Mouse (Mus musculus) embryonic facial prominence, embryonic 15.5 days (tissue): ENCODE data around the gene Fosb. TPM values are rescaled to one million over a fixed set of nuclear protein-coding genes. Genes with fewer than 3 reads are reported as not detected.
"Not testable (repeated sequence)": the region's sequence is repeated elsewhere in the genome, so short reads cannot be mapped to it uniquely, and the experiment has no call there.

Experiments used
- ATAC-seq: fragments of 200-750 bp; cut with Nextera tagmentation; 2 replicates; pipeline ENCODE4 v1.8.0; 2017; ENCODE audit warnings: low read depth, moderate TSS enrichment; ENCODE audit not compliant: insufficient number of reproducible peaks, low FRiP score, low TSS enrichment
- H3K27ac ChIP-seq: fragments of 300-500 bp; sonication (generic); replicated peaks from 2 replicates; pipeline ENCODE4 v1.5.1; 2015; ENCODE audit warnings: mild to moderate bottlenecking, inconsistent platforms
- H3K27me3 ChIP-seq: fragments of 300-500 bp; sonication (generic); 2 replicates; pipeline ENCODE4 v1.6.1; 2015; ENCODE audit warnings: inconsistent platforms
- H3K36me3 ChIP-seq: fragments of 300-500 bp; sonication (generic); 2 replicates; pipeline ENCODE4 v1.6.1; 2015; ENCODE audit warnings: mild to moderate bottlenecking, inconsistent platforms
- H3K4me1 ChIP-seq: fragments of 300-500 bp; sonication (generic); 2 replicates; pipeline ENCODE4 v1.6.1; 2015; ENCODE audit warnings: inconsistent platforms
- H3K4me2 ChIP-seq: fragments of 300-500 bp; sonication (generic); replicated peaks from 2 replicates; pipeline ENCODE4 v1.6.1; 2015; ENCODE audit warnings: mild to moderate bottlenecking, inconsistent platforms
- H3K4me3 ChIP-seq: fragments of 300-500 bp; sonication (generic); replicated peaks from 2 replicates; pipeline ENCODE4 v1.5.1; 2015; ENCODE audit warnings: mild to moderate bottlenecking, inconsistent platforms
- H3K9ac ChIP-seq: fragments of 300-500 bp; sonication (generic); 2 replicates; pipeline ENCODE4 v1.6.1; 2015; ENCODE audit warnings: inconsistent platforms
- H3K9me3 ChIP-seq: fragments of 300-500 bp; sonication (generic); replicated peaks from 2 replicates; pipeline ENCODE4 v1.6.1; 2016; ENCODE audit warnings: inconsistent platforms
- whole genome bisulfite sequencing: fragments of 180-500 bp; shearing (Covaris S2); methylation state at CpG from one replicate; pipeline ENCODE4 v1.1.7; 2015; 5-methylcytosine and 5-hydroxymethylcytosine counted together
- polyA plus RNA-seq: library from polyadenylated mRNA; unstranded; fragments of >200 nt; fragmentation: Nextera tagmentation; extraction: Ambion mirVana; gene quantifications from 2 replicates; pipeline ENCODE4 v1.2.1, GENCODE M21; 2015

Fosb gene
- polyA plus RNA-seq, 1 experiment from 2014 or later: 0.69 TPM

DNA sequence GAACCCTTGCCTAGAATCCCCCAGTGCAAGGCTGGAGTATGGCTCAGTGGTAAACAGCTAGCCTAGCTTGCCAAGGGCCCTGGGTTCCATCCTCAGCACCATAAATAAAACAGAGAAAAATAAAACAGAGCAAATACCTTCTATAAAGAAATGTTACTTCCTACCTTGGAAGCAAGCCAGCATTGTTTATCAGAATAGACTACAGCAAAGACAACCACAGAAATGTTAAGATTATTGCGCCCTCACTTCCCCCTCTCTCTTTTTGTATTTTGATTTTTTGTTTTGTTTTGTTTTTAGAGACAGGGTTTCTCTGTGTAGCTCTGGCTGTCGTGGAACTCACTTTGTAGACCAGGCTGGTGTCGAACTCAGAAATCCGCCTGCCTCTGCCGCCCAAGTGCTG, 12.1 kb downstream of the Fosb start:
- peaks cover 16% of the 10 kb centered on the region for H3K27me3 ChIP-seq
- no peak for ATAC-seq
- no peak overlapping the region for H3K9ac ChIP-seq
- H3K4me2 ChIP-seq: no peak overlapping the region
- 89% methylated on average over 5 of the region's 5 CpGs for WGBS
- H3K36me3 ChIP-seq: no peaks in the 10 kb centered on the region
- no peaks in the 10 kb centered on the region for H3K9me3 ChIP-seq
- peaks cover 14% of the 10 kb centered on the region for H3K4me1 ChIP-seq
- H3K4me3 ChIP-seq: no peak overlapping the region
- H3K27ac ChIP-seq: no peak overlapping the region

DNA sequence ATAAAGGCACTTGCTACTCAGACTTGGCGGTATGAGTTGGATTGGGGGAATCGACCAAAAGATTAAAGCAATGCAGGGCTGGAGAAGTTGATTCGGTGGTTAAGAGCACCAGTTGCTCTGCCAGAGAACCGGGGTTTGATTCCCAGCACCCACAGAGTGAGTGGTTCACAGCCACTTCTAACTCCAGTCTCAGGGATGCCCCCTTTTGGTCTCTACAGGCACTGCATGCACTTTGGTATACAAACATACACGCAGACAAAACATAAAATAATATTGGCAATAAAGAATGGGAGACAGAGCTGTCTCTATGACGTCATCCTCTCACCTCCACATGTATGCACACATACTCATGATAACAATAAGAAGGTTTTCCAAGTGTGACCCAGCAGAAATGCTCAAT, 12.8 kb downstream of the Fosb start:
- no peak for ATAC-seq
- peaks cover 8% of the 10 kb centered on the region for H3K27me3 ChIP-seq
- H3K9me3 ChIP-seq: no peaks in the 10 kb centered on the region
- H3K9ac ChIP-seq: no peak overlapping the region
- H3K4me1 ChIP-seq: peaks cover 13% of the 10 kb centered on the region
- H3K4me2 ChIP-seq: no peak overlapping the region
- H3K36me3 ChIP-seq: no peaks in the 10 kb centered on the region
- no peak overlapping the region for H3K27ac ChIP-seq
- no peak overlapping the region for H3K4me3 ChIP-seq
- WGBS: 81% methylated on average over 6 of the region's 6 CpGs

GRCm38 (mm10) chr7:19295503-19296185, 14.2 kb downstream of the Fosb start:
- ATAC-seq: peak; percentile 71; the same call in 1 of the 2 replicates
- peak overlapping the region; percentile 40 for H3K4me3 ChIP-seq
- no peaks in the 10 kb centered on the region for H3K9me3 ChIP-seq
- H3K27ac ChIP-seq: no peak overlapping the region; the same call in 1 of the 2 replicates
- H3K4me2 ChIP-seq: peak overlapping the region; percentile 66
- no peaks in the 10 kb centered on the region for H3K27me3 ChIP-seq
- no peaks in the 10 kb centered on the region for H3K36me3 ChIP-seq
- peak overlapping the region; percentile 22 for H3K9ac ChIP-seq
- 14% methylated on average over 22 of the region's 22 CpGs for WGBS
- peaks cover 15% of the 10 kb centered on the region for H3K4me1 ChIP-seq

DNA sequence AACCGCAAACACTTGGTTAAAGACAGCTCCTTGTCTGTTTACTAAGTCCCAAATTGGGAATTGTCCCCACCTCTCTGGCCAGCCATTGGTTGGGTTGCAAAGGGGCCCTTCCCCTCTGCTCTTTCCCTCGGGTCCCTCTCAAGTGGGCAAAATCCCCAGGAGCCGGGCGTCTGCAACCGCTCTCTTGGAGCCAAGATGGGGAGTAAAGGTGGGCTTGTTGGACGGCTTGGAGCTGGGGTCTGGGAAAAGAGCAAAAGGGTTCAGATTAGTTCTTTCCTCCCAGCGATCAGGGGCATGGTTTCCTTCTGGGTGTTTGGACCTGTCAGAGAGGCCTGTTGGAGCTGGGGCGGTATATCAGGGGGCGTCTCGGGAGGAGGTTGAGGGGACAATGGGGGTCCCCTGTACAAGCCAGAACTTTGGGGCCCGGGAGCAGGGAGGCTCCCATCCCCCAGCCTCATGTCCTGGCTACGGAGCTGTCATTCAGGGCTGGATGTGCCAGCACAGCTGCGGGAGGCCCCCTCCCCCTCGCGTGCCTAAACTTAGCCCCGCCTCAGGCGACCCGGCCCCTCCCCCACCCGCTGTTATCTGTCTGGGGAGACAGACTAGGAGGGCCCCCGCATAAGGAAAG, 18.8 kb downstream of the Fosb start:
- no peak overlapping the region for H3K9ac ChIP-seq
- peaks cover 21% of the 10 kb centered on the region for H3K4me1 ChIP-seq
- H3K27me3 ChIP-seq: no peaks in the 10 kb centered on the region
- ATAC-seq: peak; percentile 58
- peak overlapping the region; percentile 36 for H3K4me3 ChIP-seq
- 2% methylated on average over 19 of the region's 20 CpGs for WGBS
- peak overlapping the region; percentile 65 for H3K27ac ChIP-seq
- no peaks in the 10 kb centered on the region for H3K36me3 ChIP-seq
- H3K4me2 ChIP-seq: peak overlapping the region; percentile 57
- H3K9me3 ChIP-seq: no peaks in the 10 kb centered on the region

GRCm38 (mm10) chr7:19284763-19285162, 25.1 kb downstream of the Fosb start:
- H3K9ac ChIP-seq: no peak overlapping the region
- ATAC-seq: no peak
- H3K27me3 ChIP-seq: peaks cover 29% of the 10 kb centered on the region
- H3K4me3 ChIP-seq: no peak overlapping the region
- H3K4me2 ChIP-seq: no peak overlapping the region
- peaks cover 15% of the 10 kb centered on the region for H3K4me1 ChIP-seq
- H3K36me3 ChIP-seq: no peaks in the 10 kb centered on the region
- H3K9me3 ChIP-seq: no peaks in the 10 kb centered on the region
- WGBS: 29% methylated on average over 4 of the region's 4 CpGs
- H3K27ac ChIP-seq: no peak overlapping the region

DNA sequence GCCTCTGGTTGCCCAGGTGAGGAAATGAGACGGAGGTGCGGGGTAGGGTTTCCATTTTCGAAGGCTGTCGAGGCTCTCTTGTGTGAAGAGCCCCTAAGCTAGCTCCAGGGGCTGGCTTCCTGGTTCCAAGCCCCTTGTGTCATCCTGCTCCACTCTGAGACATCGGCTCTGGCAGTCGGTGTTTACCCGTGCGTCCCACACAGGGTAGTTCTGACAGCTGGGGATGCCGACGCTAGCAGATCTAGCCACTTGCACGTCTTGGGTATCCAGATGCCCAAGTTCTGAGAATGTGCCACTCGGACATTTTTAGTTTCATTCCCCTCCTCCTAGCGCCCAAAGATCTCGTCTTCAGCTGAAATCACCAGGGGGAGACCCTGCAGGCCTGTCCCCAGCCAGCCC, 26.4 kb downstream of the Fosb start:
- 35% methylated on average over 14 of the region's 14 CpGs for WGBS
- no peak for ATAC-seq
- Histone ChIP-seq H3K27me3 (peaks cover 43% of the 10 kb centered on the region), H3K9me3 (no peaks in the 10 kb centered on the region), H3K27ac (no peak overlapping the region), H3K4me3 (peak overlapping the region; percentile 57), H3K9ac (no peak overlapping the region), H3K4me1 (peaks cover 24% of the 10 kb centered on the region), H3K4me2 (peak overlapping the region; percentile 99), H3K36me3 (no peaks in the 10 kb centered on the region)

- peak overlapping the region; percentile 29 for H3K9ac ChIP-seq
- peaks cover 48% of the 10 kb centered on the region for H3K27me3 ChIP-seq
- H3K27ac ChIP-seq: no peak overlapping the region
- peak; percentile 67; the same call in 1 of the 2 replicates for ATAC-seq
- no peaks in the 10 kb centered on the region for H3K36me3 ChIP-seq
- peak overlapping the region; percentile 57 for H3K4me3 ChIP-seq
- peaks cover 24% of the 10 kb centered on the region for H3K4me1 ChIP-seq
- peak overlapping the region; percentile 99 for H3K4me2 ChIP-seq
- WGBS: under 1% methylated on average over 35 of the region's 35 CpGs
- H3K9me3 ChIP-seq: no peaks in the 10 kb centered on the region
Observed at GRCm38 (mm10) chr7:19282791-19283405, 27.0 kb downstream of the Fosb start.

GRCm38 (mm10) chr7:19282385-19282784, 27.5 kb downstream of the Fosb start, which contains the start of gene Rtn2:
Rtn2 (plus strand) TSS chr7:19282624.
- Histone ChIP-seq H3K9me3 (no peaks in the 10 kb centered on the region), H3K27me3 (peaks cover 50% of the 10 kb centered on the region), H3K4me2 (peak within 1 kb of the TSS; percentile 99), H3K27ac (no peak within 1 kb of the TSS), H3K4me1 (peaks cover 24% of the 10 kb centered on the region), H3K36me3 (no peaks in the 10 kb centered on the region), H3K9ac (peak within 1 kb of the TSS; percentile 29), H3K4me3 (peak within 1 kb of the TSS; percentile 57)
- peak; percentile 78 for ATAC-seq
- WGBS: under 1% methylated on average over 36 of the region's 37 CpGs

DNA sequence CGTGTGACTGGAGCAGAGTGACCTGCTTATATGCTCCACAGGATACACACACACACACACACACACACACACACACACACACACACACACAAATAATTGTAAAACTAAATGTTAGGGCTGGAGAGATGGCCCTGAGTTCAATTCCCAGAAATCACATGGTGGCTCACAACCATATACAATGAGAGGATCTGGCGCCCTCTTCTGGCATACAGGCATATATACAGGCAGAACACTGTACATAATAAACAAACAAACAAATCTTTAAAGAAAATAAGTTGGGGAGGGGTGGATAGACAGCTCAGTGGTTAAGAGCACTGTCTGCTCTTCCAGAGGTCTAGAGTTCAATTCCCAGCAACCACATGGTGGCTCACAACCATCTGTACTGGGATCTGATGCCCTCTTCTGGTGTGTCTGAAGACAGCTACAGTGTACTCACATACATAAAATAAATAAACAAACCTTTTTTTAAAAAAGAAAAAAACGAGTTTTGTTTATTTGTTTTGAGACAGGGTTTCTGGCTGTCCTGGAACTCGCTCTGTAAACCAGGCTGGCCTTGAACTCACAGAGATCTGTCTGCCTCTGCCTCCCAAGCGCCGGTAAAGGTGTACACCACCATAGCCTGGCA, 28.1 kb downstream of the Fosb start:
- not testable (repeated sequence) for H3K36me3 ChIP-seq, H3K27ac ChIP-seq, ATAC-seq, H3K9ac ChIP-seq, H3K9me3 ChIP-seq
- peaks cover 24% of the 10 kb centered on the region for H3K4me1 ChIP-seq
- peak overlapping the region; percentile 57; the same call in 1 of the 2 replicates for H3K4me3 ChIP-seq
- peak overlapping the region; percentile 99 for H3K4me2 ChIP-seq
- 32% methylated on average over 6 of the region's 6 CpGs for WGBS
- H3K27me3 ChIP-seq: peaks cover 50% of the 10 kb centered on the region

GRCm38 (mm10) chr7:19279581-19280114, 30.2 kb downstream of the Fosb start, which contains the start of gene Ppm1n:
Ppm1n (minus strand) TSS chr7:19280064.
- no peak within 1 kb of the TSS for H3K27ac ChIP-seq
- under 1% methylated on average over 46 of the region's 46 CpGs for WGBS

GRCm38 (mm10) chr7:19279052-19279451, 30.8 kb downstream of the Fosb start:
- H3K9me3 ChIP-seq: no peaks in the 10 kb centered on the region
- H3K27me3 ChIP-seq: peaks cover 54% of the 10 kb centered on the region
- peaks cover 24% of the 10 kb centered on the region for H3K4me1 ChIP-seq
- H3K27ac ChIP-seq: no peak overlapping the region
- H3K9ac ChIP-seq: no peak overlapping the region
- WGBS: under 1% methylated on average over 34 of the region's 34 CpGs
- ATAC-seq: no peak
- peak overlapping the region; percentile 40 for H3K4me2 ChIP-seq
- no peaks in the 10 kb centered on the region for H3K36me3 ChIP-seq
- peak overlapping the region; percentile 29 for H3K4me3 ChIP-seq

More at GRCm38 (mm10) chr7:19279581-19280114, 30.2 kb downstream of the Fosb start, which contains the start of gene Ppm1n:
- Histone ChIP-seq H3K4me3 (peak within 1 kb of the TSS; percentile 29), H3K27me3 (peaks cover 54% of the 10 kb centered on the region), H3K4me2 (peak within 1 kb of the TSS; percentile 40), H3K36me3 (no peaks in the 10 kb centered on the region), H3K4me1 (peaks cover 24% of the 10 kb centered on the region), H3K9ac (no peak within 1 kb of the TSS), H3K9me3 (no peaks in the 10 kb centered on the region)
- no peak for ATAC-seq
